Mouse (Mus musculus) forebrain, embryonic 15.5 days (tissue): Measurements from ENCODE around the gene Baat. TPM values are rescaled to one million over a fixed set of nuclear protein-coding genes. Genes with fewer than 3 reads are reported as not detected.
A peak's percentile ranks its signal among the peaks of the same experiment; 100 is the strongest.

Experiments used
- ATAC-seq: fragments of 200-750 bp; cut with Nextera tagmentation; replicated peaks from 2 replicates; pipeline ENCODE4 v1.8.0; 2017; ENCODE audit warnings: mild to moderate bottlenecking, moderate TSS enrichment, moderate library complexity
- H3K27ac ChIP-seq: fragments of 300-500 bp; sonication (generic); replicated peaks from 2 replicates; pipeline ENCODE4 v1.5.1; 2015; ENCODE audit warnings: mild to moderate bottlenecking, inconsistent platforms
- H3K27me3 ChIP-seq: fragments of 300-500 bp; sonication (generic); 2 replicates; pipeline ENCODE4 v1.6.1; 2015; ENCODE audit warnings: inconsistent platforms
- H3K36me3 ChIP-seq: fragments of 300-500 bp; sonication (generic); 2 replicates; pipeline ENCODE4 v1.6.1; 2015; ENCODE audit warnings: mild to moderate bottlenecking, inconsistent platforms
- H3K4me1 ChIP-seq: fragments of 300-500 bp; sonication (generic); 2 replicates; pipeline ENCODE4 v1.6.1; 2015; ENCODE audit warnings: inconsistent platforms
- H3K4me2 ChIP-seq: fragments of 300-500 bp; sonication (generic); replicated peaks from 2 replicates; pipeline ENCODE4 v1.6.1; 2015; ENCODE audit warnings: mild to moderate bottlenecking, inconsistent platforms
- H3K4me3 ChIP-seq: fragments of 300-500 bp; sonication (generic); 2 replicates; pipeline ENCODE4 v1.5.1; 2015; ENCODE audit warnings: mild to moderate bottlenecking, inconsistent platforms
- H3K9ac ChIP-seq: fragments of 300-500 bp; sonication (generic); replicated peaks from 2 replicates; pipeline ENCODE4 v1.6.1; 2015; ENCODE audit warnings: mild to moderate bottlenecking, inconsistent platforms
- H3K9me3 ChIP-seq: fragments of 300-500 bp; sonication (generic); 2 replicates; pipeline ENCODE4 v1.6.1; 2016; ENCODE audit warnings: inconsistent platforms
- WGBS: fragments of 180-500 bp; shearing (Covaris S2); methylation state at CpG from one replicate; pipeline ENCODE4 v1.1.7; 2015; ENCODE audit warnings: mixed read lengths; 5-methylcytosine and 5-hydroxymethylcytosine counted together
- polyA plus RNA-seq: library from polyadenylated mRNA; unstranded; fragments of >200 nt; fragmentation: Nextera tagmentation; extraction: Ambion mirVana; gene quantifications from 2 replicates; pipeline ENCODE4 v1.2.1, GENCODE M21; 2015

The Baat gene
- not detected in 2 replicates for polyA plus RNA-seq

DNA sequence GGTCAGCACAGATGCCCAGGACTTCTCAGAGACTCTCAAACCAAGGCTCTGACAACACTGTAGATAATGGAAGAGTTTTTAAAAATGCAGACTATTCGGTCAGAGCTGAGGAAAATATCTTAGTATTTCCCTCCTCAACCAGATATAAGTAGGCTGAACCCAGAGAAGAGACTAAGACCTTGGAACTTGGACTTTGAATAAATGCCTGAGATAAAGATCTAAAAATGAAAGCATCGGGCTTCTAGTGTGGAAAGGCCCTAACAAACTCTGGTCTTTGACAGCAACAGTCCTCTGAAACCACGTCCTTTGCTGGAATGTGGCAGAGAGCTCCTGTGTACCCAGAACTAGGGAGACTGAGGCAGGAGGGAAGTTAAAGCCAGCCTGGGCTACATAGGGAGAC lies at the start of gene Baat:
Gene Baat, minus strand, starts transcription at position 172 of the 400 bp plus-strand sequence.
- no peaks in the 10 kb centered on the region for H3K27me3 ChIP-seq
- H3K9ac ChIP-seq, result no peak within 1 kb of the TSS
- H3K4me2 ChIP-seq, result no peak within 1 kb of the TSS
- H3K4me3 ChIP-seq, result no peak within 1 kb of the TSS
- ATAC-seq, result no peak
- 87% methylated on average over 3 of the region's 3 CpGs for WGBS
- no peaks in the 10 kb centered on the region for H3K9me3 ChIP-seq
- H3K4me1 ChIP-seq, result no peaks in the 10 kb centered on the region
- no peak within 1 kb of the TSS for H3K27ac ChIP-seq
- H3K36me3 ChIP-seq, result no peaks in the 10 kb centered on the region

DNA sequence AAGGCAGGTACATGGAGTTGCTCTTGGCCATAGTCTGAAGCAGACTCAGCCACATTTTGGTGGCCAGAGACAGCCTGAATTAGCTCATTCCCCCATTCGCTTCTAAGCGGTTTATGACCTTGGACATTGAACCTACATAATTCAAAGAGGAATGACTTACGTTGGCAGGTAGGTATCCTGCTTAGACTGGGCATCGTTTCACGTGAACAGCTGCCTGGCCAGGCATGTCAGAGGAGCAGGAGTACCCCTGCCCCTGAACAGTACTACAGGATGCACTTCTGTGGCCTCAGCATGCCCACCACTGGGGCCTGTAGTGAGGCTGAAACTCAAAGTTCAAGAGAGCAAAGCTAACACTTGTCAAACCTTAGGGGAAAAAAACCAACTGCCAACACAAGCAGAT lies 47.0 kb upstream of the Baat start:
- Histone ChIP-seq H3K27me3 (no peaks in the 10 kb centered on the region), H3K9ac (no peak overlapping the region), H3K4me1 (no peaks in the 10 kb centered on the region), H3K27ac (no peak overlapping the region), H3K9me3 (no peaks in the 10 kb centered on the region), H3K4me3 (no peak overlapping the region), H3K36me3 (no peaks in the 10 kb centered on the region), H3K4me2 (no peak overlapping the region)
- ATAC-seq, result no peak
- WGBS, result 87% methylated on average over 5 of the region's 5 CpGs

DNA sequence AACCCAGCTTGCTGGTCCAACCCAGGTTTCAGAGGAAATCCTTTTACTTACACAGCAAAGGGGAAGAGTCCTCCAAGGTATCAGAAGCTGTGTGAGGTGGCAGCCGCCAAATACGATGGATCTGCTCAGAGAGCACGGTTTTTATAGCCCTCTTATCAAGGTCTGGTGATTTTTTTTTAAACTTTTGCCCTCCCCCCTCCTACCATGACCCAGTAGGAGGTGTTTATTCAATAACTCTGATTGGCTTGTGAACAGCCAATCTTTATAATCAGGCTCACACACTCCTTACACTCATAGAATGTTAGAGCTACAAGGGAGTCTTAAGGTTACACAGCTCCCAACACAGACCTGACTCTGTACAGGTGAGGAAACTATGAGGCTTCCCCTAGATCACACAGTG lies 43.0 kb upstream of the Baat start, which contains the start of gene Aldob:
Gene Aldob, minus strand, starts transcription at position 164 of the 400 bp plus-strand sequence.
- Histone ChIP-seq H3K27ac (no peak within 1 kb of the TSS), H3K4me2 (no peak within 1 kb of the TSS), H3K9ac (no peak within 1 kb of the TSS), H3K4me3 (no peak within 1 kb of the TSS), H3K4me1 (no peaks in the 10 kb centered on the region), H3K36me3 (no peaks in the 10 kb centered on the region), H3K9me3 (no peaks in the 10 kb centered on the region), H3K27me3 (no peaks in the 10 kb centered on the region)
- WGBS, result 74% methylated on average over 3 of the region's 3 CpGs
- no peak for ATAC-seq

DNA sequence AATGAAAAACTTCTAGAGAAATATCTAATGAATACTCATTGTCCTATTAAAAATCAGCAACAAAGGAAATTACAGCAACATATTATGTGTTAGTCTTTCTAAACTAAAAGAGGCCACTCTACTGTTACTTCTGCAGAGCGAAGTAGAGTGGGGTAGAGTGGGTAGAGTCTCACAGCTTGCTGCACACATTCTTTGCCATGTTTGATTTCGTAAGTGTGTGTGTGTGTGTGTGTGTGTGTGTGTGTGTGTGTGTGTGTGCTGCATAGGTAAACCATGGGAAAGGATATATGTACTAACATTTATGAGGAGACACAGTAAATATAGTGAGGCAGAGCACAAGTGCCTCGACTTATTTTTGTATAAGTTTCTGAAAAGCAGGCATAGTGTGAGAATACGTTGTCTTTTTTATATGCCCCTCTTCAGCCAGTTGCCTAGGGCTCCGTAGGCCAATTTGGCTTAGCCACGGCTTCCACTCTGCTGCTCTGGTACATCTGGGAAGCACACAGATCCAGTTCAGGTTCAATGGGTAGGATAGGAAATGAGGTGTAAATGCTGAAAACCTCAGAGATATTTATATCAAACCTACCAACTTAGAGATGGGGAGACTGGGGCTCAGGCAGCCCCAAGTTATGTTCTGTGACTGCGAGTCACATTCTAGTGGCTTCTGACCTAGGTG lies 41.3 kb upstream of the Baat start:
- WGBS, result 89% methylated on average over 7 of the region's 7 CpGs
- no peak for ATAC-seq
- Histone ChIP-seq H3K27ac (no peak overlapping the region), H3K27me3 (no peaks in the 10 kb centered on the region), H3K36me3 (no peaks in the 10 kb centered on the region), H3K9me3 (no peaks in the 10 kb centered on the region), H3K4me3 (no peak overlapping the region), H3K9ac (no peak overlapping the region), H3K4me1 (no peaks in the 10 kb centered on the region), H3K4me2 (no peak overlapping the region)

DNA sequence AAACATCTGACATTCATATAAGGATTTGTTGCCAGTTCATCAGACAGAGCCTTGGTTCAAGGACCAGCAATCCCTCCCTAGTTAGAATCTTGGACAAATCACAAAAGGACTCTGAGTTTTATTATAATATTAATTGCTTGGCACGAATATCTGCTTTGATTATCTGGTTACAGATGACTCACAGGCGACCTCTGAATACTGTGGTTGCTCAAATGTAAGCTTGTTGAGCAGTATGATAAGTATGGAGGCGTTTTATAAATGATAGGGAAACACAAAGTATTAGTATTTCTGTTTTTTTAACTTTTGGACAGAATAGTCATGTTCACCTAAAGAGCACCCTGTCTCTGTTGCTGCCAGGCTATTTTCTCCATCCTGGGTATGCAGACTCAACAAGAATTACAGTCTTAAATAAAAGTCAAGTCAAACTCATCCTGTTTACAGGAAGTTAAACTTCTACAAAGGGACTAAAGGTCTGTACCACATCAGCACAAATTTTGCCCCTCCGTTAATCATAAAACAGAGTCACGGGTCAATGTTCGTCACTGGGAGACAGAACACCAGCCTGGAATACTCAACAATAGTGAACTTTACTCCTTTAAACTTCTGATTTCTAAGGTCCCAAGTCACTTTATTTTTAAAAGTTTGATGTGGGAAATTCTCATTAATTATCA lies 40.7 kb upstream of the Baat start:
- H3K27me3 ChIP-seq, result no peaks in the 10 kb centered on the region
- H3K4me2 ChIP-seq, result no peak overlapping the region
- no peaks in the 10 kb centered on the region for H3K36me3 ChIP-seq
- no peaks in the 10 kb centered on the region for H3K4me1 ChIP-seq
- H3K4me3 ChIP-seq, result no peak overlapping the region
- WGBS, result 75% methylated on average over 6 of the region's 6 CpGs
- no peak overlapping the region for H3K27ac ChIP-seq
- no peak for ATAC-seq
- no peak overlapping the region for H3K9ac ChIP-seq
- H3K9me3 ChIP-seq, result no peaks in the 10 kb centered on the region

DNA sequence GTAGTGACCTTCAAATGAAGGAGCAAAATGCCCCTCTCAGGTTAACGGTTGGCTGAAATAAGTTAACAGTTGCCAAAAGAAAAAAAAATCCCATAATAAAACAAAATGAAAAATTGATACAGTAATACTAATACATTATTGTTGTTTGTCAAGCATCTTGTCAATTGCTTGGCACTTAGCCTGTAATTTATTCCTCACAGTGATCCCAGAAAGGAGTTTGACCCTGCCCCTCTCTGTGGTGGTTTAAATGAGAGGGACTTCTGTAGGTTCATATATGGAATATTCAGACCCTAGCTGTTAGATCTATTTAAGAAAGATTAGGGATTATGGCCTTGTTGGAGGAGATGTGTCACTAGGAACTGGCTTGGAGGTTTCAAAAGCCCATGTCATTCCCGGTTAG lies 39.7 kb upstream of the Baat start:
- Histone ChIP-seq H3K9ac (no peak overlapping the region), H3K9me3 (no peaks in the 10 kb centered on the region), H3K4me2 (no peak overlapping the region), H3K4me1 (no peaks in the 10 kb centered on the region), H3K4me3 (no peak overlapping the region), H3K36me3 (no peaks in the 10 kb centered on the region), H3K27ac (no peak overlapping the region), H3K27me3 (no peaks in the 10 kb centered on the region)
- WGBS, result 88% methylated on average over 2 of the region's 2 CpGs
- no peak for ATAC-seq

DNA sequence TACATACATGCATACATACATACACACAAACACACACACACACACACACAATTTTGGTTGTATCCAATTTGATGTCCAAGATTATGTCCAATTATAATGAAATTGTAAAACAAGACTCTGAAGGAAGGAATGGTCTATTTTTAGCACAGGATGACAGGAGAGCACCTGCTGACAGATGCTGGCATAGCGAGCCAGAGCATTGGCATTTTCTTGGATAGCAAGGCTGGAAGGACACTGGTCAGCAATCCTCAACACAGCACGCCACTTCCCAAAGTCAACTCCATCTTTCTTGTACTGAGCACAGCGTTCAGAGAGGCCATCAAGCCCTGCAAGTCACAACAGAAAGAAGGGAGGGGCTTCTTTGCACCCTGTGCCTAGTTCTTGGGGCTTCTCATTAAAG lies 34.6 kb upstream of the Baat start:
- no peak for ATAC-seq
- Histone ChIP-seq H3K4me2 (no peak overlapping the region), H3K36me3 (no peaks in the 10 kb centered on the region)

DNA sequence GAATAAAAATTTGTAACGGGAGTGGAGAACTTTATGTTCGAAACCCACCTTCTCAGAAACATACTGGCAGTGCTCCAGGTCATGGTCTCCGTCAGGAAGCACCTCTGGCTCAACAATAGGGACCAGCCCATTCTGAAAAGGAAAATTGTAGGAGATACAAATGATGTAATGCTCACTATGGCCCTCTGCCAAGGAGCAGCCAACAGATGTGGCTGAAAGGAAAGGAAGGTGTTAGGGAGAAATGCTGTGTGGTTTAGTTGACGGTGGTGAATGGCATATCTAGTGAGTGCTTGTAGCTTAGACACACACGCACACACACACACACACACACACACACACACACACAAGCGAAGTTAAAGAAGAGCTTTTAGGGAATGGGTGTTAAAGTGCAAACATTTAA lies 33.3 kb upstream of the Baat start:
- no peak for ATAC-seq
- no peaks in the 10 kb centered on the region for H3K9me3 ChIP-seq
- no peaks in the 10 kb centered on the region for H3K36me3 ChIP-seq
- no peak overlapping the region for H3K9ac ChIP-seq
- no peak overlapping the region for H3K4me3 ChIP-seq
- no peak overlapping the region for H3K27ac ChIP-seq
- no peak overlapping the region for H3K4me2 ChIP-seq
- H3K27me3 ChIP-seq, result no peaks in the 10 kb centered on the region
- no peaks in the 10 kb centered on the region for H3K4me1 ChIP-seq
- 52% methylated on average over 6 of the region's 6 CpGs for WGBS

More for the DNA sequence above, 34.6 kb upstream of the Baat start:
- H3K27me3 ChIP-seq, result no peaks in the 10 kb centered on the region
- 74% methylated on average over 3 of the region's 3 CpGs for WGBS
- H3K9me3 ChIP-seq, result no peaks in the 10 kb centered on the region
- no peak overlapping the region for H3K4me3 ChIP-seq
- no peak overlapping the region for H3K9ac ChIP-seq
- H3K27ac ChIP-seq, result no peak overlapping the region
- no peaks in the 10 kb centered on the region for H3K4me1 ChIP-seq

DNA sequence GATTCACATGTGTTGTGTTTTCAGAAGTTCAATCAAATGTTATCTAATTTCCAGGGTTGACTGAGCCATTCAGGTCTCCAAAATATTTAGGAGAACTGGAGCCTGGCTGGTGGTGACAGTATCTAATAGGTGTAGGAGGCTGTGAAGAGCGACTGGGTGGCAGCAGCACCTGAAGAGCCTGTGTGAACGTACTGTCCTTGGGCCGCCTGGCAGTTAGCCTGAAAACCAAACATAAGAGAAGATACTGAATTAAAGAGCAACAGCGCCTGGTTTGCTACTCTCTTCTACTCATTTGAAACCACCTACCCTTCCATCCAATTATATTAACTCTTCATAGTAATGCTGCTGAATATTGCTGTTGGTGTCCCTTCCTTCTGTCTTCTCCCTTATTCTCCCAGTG lies 30.3 kb upstream of the Baat start:
- Histone ChIP-seq H3K36me3 (0 out of 2 replicates have a peak, but pooled peaks cover 11% of the 10 kb centered on the region), H3K4me2 (no peak overlapping the region), H3K27ac (no peak overlapping the region), H3K27me3 (no peaks in the 10 kb centered on the region), H3K9ac (no peak overlapping the region), H3K4me1 (no peaks in the 10 kb centered on the region), H3K9me3 (no peaks in the 10 kb centered on the region), H3K4me3 (no peak overlapping the region)
- ATAC-seq, result no peak
- 89% methylated on average over 4 of the region's 4 CpGs for WGBS

DNA sequence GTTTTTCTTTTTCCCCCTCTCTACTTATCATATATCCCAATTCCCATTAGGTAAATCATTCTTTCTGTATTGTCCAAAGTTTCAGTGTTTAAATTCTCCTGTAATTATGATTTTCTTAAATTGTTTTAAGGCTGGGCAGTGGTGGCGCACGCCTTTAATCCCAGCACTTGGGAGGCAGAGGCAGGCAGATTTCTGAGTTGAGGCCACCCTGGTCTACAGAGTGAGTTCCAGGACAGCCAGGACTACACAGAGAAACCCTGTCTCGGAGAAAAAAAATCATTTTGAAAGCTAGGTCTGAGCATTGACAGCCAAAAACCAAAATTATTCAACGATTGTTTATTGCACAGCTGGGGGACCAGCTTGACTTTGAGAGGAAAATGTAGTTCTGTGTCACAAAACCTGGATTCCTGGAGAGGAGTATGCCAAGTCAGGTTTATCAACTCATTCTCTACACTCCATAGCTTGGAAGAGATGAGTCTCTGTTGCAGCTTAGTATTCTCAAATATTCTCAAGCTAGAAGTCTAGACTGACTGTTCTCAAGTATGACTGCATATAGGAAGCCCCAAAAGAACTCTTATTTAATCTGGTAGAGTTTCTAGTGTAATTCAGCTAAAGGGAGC lies 29.4 kb upstream of the Baat start:
- H3K4me2 ChIP-seq, result no peak overlapping the region
- no peaks in the 10 kb centered on the region for H3K27me3 ChIP-seq
- whole genome bisulfite sequencing, result 96% methylated on average over 4 of the region's 4 CpGs
- no peak overlapping the region for H3K4me3 ChIP-seq
- no peak overlapping the region for H3K27ac ChIP-seq
- no peak for ATAC-seq
- peaks cover 15% of the 10 kb centered on the region for H3K36me3 ChIP-seq
- no peaks in the 10 kb centered on the region for H3K9me3 ChIP-seq
- H3K4me1 ChIP-seq, result no peaks in the 10 kb centered on the region
- H3K9ac ChIP-seq, result no peak overlapping the region

DNA sequence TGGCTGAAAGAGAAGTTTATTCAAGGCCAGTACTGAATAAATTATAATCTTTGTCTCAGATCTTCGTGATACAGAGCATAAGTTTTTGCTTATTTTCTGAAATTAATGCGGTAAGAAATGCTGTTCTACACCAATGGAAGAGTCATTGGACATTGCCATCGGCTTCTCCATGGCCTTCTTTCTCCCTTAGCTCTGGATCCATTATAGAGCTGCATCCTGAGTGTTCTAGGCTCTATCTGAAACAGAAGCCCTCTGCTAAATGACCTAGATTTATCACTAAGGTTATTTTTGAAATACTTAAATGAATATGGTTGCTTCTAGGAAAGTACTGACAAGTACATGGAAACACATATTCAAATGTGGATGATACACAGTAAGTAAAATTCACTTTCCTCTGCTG lies 28.7 kb upstream of the Baat start:
- Histone ChIP-seq H3K27me3 (no peaks in the 10 kb centered on the region), H3K4me3 (no peak overlapping the region), H3K9ac (no peak overlapping the region), H3K27ac (no peak overlapping the region), H3K36me3 (peaks cover 23% of the 10 kb centered on the region), H3K4me2 (no peak overlapping the region), H3K9me3 (peaks cover 4% of the 10 kb centered on the region; the same call in 1 of the 2 replicates), H3K4me1 (no peaks in the 10 kb centered on the region)
- 91% methylated on average over 3 of the region's 3 CpGs for WGBS
- no peak for ATAC-seq

DNA sequence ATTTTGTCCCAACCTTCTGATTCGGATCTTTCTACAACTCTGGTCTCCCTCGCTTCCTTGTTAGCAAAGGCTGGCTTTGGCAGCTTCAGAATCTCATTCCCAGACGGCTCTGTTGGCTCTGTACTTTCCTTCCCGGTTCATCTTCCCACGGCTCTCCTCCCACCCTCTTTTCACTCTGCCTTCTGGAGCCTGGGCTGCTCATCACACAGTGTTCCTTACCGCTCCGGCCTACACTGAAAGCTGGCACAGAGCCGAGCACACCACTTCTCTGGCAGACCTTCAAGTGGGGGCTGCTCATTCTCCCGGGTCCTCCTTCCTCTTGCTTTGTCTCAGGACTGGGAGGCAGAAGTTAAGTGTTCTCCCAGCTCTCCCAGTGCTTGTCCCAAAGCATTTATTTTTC lies 16.2 kb upstream of the Baat start:
- Histone ChIP-seq H3K4me1 (peaks cover 32% of the 10 kb centered on the region), H3K36me3 (peaks cover 15% of the 10 kb centered on the region), H3K9ac (no peak overlapping the region), H3K27me3 (no peaks in the 10 kb centered on the region), H3K4me2 (peak overlapping the region; percentile 70), H3K4me3 (peak overlapping the region; percentile 62), H3K9me3 (no peaks in the 10 kb centered on the region), H3K27ac (peak overlapping the region; percentile 27)
- 47% methylated on average over 9 of the region's 9 CpGs for WGBS
- no peak for ATAC-seq
